Mouse (Mus musculus): ENCODE results near the gene Smarcb1.

DNA sequence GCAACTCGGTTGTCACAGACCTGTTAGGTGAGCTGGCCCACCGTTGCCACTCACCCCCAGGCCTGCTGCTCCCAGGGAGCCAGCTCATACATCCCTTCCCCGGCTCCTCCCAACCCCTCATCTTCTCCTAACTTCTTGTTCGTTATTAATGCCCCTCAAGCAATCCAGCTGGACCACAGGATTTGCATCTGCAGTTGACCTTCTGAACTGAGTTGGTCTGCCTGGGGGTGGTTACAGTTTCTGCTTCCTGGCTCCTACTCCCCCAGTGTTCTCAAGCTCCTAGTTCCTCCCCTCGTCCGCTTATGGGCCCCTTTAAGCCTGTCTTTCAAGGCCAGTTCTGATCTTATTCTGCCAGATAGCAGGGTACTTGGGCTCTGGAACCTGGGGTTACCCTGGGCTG, 26.8 kb downstream of the Smarcb1 start:
- TF ChIP-seq CTCF (IDR thresholded peaks at IDR 0.05; ENCODE audit: borderline replicate concordance, insufficient read depth, low read depth, low read length) = no peak
- no peak for TF ChIP-seq POLR2A (IDR thresholded peaks at IDR 0.05; ENCODE audit: borderline replicate concordance, insufficient read depth, low read length)

Measured in cerebellum, adult 2 months (tissue).